Mouse (Mus musculus) macrophage (primary cell): ENCODE results near the gene Sema3b. TPM values are rescaled to one million over a fixed set of nuclear protein-coding genes. Genes with fewer than 3 reads are reported as not detected.

Source experiments
- H3K27ac ChIP-seq: fragments of 350-480 bp; formaldehyde crosslinking; 2 replicates; pipeline ENCODE4 v1.9.0; 2021
- H3K36me3 ChIP-seq: fragments of 350-480 bp; formaldehyde crosslinking; 2 replicates; pipeline ENCODE4 v1.9.0; 2021; ENCODE audit errors: inconsistent target
- H3K4me3 ChIP-seq: fragments of 350-480 bp; formaldehyde crosslinking; 2 replicates; pipeline ENCODE4 v1.9.0; 2021; ENCODE audit errors: inconsistent target
- H3K79me2 ChIP-seq: fragments of 350-480 bp; formaldehyde crosslinking; 2 replicates; pipeline ENCODE4 v1.9.0; 2021; ENCODE audit errors: inconsistent target
- WGBS: methylation state at CpG from one replicate; pipeline ENCODE4 v1.1.7; 2026; ENCODE audit warnings: inconsistent platforms; ENCODE audit not compliant: missing documents; 5-methylcytosine and 5-hydroxymethylcytosine counted together
- polyA plus RNA-seq: library from polyadenylated mRNA; stranded (reverse); fragments of 250-400 nt; gene quantifications from 3 replicates; pipeline ENCODE4 v1.2.4, GENCODE M21; 2018; ENCODE audit warnings: inconsistent platforms

Gene Sema3b
- polyA plus RNA-seq, 1 experiment from 2014 or later, result not detected

DNA sequence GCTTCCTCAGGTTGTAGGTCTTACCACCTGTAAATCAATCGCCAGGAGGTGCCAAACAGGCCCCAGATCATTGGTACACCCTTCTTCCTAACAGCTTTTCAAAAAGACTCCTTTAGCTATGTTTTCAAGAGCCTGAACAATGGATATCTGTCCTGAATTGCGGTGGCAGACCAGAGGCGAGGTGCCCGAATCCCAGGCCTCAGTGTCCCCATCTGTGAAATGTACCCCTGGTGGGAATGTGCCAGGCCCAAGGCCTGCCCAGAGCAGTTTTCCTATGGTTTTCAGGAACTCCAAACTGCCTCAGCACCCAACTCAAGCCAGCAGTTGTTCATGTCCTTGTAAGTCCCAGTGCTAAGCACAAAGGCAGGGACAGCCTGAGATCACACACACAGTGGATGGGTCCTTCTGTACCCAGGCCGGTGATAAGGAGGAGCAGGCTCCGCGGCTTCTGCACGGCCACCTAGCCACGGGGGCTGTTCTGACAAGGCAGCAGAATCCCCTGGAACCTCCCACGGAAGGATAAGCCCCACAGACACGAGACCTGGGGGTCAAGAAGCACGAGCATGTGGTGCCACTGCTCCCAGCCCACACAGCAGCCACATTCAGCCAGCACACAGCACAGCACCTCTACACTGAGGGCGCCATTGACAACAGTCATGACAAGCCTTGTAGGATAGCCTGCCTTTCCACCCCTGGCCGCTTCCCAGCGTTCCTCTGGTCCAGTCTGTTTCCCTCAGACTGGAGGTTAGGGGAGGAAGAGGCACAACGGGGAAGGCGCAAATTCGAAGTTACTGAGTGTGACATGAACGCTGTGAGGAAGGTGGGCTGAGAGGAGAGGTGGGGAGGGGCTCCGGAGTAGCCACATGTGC, 18.6 kb upstream of the Sema3b start:
- peaks cover 8% of the 10 kb centered on the region; the same call in 1 of the 2 replicates for H3K36me3 ChIP-seq
- H3K79me2 ChIP-seq, result peaks cover 100% of the 10 kb centered on the region
- peak overlapping the region; percentile 78 for H3K27ac ChIP-seq
- no peak overlapping the region for H3K4me3 ChIP-seq
- WGBS, result 65% methylated on average over 19 of the region's 20 CpGs

GRCm38 (mm10) chr9:107626844-107627277, 17.8 kb upstream of the Sema3b start:
- Histone ChIP-seq H3K27ac (peak overlapping the region; percentile 78), H3K36me3 (peaks cover 8% of the 10 kb centered on the region; the same call in 1 of the 2 replicates), H3K79me2 (peaks cover 100% of the 10 kb centered on the region), H3K4me3 (no peak overlapping the region)
- 5% methylated on average over 2 of the region's 2 CpGs for WGBS

- Histone ChIP-seq H3K79me2 (peaks cover 100% of the 10 kb centered on the region), H3K4me3 (no peak overlapping the region), H3K27ac (peak overlapping the region; percentile 78), H3K36me3 (peaks cover 9% of the 10 kb centered on the region; the same call in 1 of the 2 replicates)
- WGBS, result 36% methylated on average over 9 of the region's 15 CpGs
Measured at GRCm38 (mm10) chr9:107626158-107626843, 17.3 kb upstream of the Sema3b start.

- WGBS, result 89% methylated on average over 12 of the region's 12 CpGs
- Histone ChIP-seq H3K79me2 (peaks cover 100% of the 10 kb centered on the region), H3K27ac (peak overlapping the region; percentile 76), H3K36me3 (peaks cover 13% of the 10 kb centered on the region; the same call in 1 of the 2 replicates), H3K4me3 (no peak overlapping the region)
Measured at GRCm38 (mm10) chr9:107625351-107626128, 16.5 kb upstream of the Sema3b start.

- Histone ChIP-seq H3K36me3 (peaks cover 19% of the 10 kb centered on the region), H3K4me3 (no peak overlapping the region), H3K79me2 (peaks cover 100% of the 10 kb centered on the region), H3K27ac (peak overlapping the region; percentile 76)
- 65% methylated on average over 3 of the region's 3 CpGs for WGBS
Measured at GRCm38 (mm10) chr9:107624951-107625350, 15.9 kb upstream of the Sema3b start.

GRCm38 (mm10) chr9:107624539-107624938, 15.5 kb upstream of the Sema3b start:
- 19% methylated on average over 5 of the region's 5 CpGs for WGBS
- peaks cover 100% of the 10 kb centered on the region for H3K79me2 ChIP-seq
- no peak overlapping the region for H3K4me3 ChIP-seq
- H3K27ac ChIP-seq, result peak overlapping the region; percentile 76
- H3K36me3 ChIP-seq, result peaks cover 23% of the 10 kb centered on the region

GRCm38 (mm10) chr9:107620954-107621353, 11.9 kb upstream of the Sema3b start:
- Histone ChIP-seq H3K27ac (no peak overlapping the region), H3K79me2 (peaks cover 89% of the 10 kb centered on the region), H3K36me3 (peaks cover 45% of the 10 kb centered on the region), H3K4me3 (no peak overlapping the region)

DNA sequence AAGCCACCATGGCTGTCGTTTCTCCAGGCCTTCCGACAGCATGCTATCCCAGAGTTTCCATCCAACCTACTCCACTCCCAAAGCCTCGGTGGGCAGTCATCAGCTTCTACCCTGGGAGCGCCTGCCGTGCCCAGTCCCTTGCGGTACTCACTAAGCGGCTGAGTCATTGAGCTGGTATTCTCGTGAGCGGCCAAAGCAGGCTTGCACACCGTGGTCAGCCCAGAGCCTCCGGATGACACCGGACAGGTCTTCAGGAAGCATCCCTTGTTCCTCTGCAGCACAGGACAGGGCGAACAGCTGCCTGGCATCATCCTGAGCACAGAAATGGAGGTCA, 10.5 kb upstream of the Sema3b start:
- Histone ChIP-seq H3K4me3 (no peak overlapping the region), H3K36me3 (peaks cover 59% of the 10 kb centered on the region), H3K27ac (no peak overlapping the region), H3K79me2 (peaks cover 75% of the 10 kb centered on the region)
- 95% methylated on average over 13 of the region's 13 CpGs for WGBS

DNA sequence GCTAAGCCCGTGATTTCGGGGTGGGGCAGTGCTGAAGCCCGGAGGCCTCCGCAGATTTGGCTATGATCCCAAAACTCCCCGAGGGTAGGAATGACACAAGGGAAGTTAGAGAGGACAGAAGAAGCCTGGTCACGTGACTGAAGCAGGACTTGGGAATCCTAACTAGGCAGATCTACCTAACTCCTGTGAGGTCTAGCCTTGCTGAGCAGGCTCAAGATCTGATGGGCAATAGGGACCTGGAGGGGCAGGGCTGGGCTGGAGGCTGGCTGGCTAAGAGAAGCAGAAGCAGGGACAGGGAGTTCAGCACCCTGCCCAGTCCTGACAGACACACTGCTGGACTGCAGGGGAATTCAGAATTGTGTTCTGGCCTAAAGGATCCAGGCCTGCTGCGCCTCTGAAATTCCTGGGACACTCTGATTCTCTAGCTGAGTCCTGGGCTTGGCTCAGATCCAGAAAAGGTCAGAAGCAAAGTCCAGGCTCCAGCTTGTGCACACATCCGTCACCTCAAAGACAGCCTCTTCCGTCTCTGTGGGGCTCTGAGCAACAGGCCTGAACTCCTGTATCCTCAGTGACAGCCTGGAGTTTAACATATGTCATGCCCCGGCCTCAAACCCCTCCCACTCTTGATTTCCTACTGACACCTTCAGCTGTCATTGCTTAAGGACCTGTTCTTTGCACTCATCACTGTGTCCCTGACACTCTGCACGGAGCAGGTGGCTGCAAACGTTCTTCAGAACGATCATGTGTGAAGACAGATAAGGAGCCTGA, 9.9 kb upstream of the Sema3b start:
- peaks cover 69% of the 10 kb centered on the region for H3K79me2 ChIP-seq
- 82% methylated on average over 13 of the region's 13 CpGs for WGBS
- no peak overlapping the region for H3K4me3 ChIP-seq
- H3K27ac ChIP-seq, result no peak overlapping the region
- H3K36me3 ChIP-seq, result peaks cover 62% of the 10 kb centered on the region

GRCm38 (mm10) chr9:107618098-107618497, 9.1 kb upstream of the Sema3b start:
- peaks cover 62% of the 10 kb centered on the region for H3K36me3 ChIP-seq
- no peak overlapping the region for H3K27ac ChIP-seq
- WGBS, result 98% methylated on average over 6 of the region's 6 CpGs
- H3K4me3 ChIP-seq, result no peak overlapping the region
- peaks cover 61% of the 10 kb centered on the region for H3K79me2 ChIP-seq

DNA sequence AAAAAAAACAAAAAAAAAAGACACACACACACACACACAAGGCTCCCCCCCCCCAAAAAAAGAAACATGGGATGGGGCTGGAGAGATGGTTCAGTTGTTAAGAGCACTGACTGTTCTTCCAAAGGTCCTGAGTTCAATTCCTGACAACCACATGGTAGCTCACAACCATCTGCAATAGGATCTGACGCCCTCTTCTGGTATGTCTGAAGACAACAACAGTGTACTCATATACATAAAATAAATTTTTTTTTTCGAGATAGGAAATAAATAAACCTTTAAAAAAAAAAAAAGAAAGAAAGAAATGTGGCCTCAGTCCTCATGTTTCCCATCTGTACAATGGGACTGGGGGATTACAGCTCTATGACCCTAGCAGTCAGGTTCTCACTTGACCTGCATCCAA, 8.4 kb upstream of the Sema3b start:
- no peak overlapping the region for H3K27ac ChIP-seq
- WGBS, result 81% methylated on average over 2 of the region's 2 CpGs
- H3K36me3 ChIP-seq, result peaks cover 62% of the 10 kb centered on the region
- H3K4me3 ChIP-seq, result no peak overlapping the region
- H3K79me2 ChIP-seq, result peaks cover 54% of the 10 kb centered on the region

- H3K27ac ChIP-seq, result no peak overlapping the region
- no peak overlapping the region for H3K4me3 ChIP-seq
- H3K36me3 ChIP-seq, result peaks cover 52% of the 10 kb centered on the region
- WGBS, result 92% methylated on average over 4 of the region's 4 CpGs
- peaks cover 30% of the 10 kb centered on the region for H3K79me2 ChIP-seq
Measured at GRCm38 (mm10) chr9:107615035-107615434, 6.0 kb upstream of the Sema3b start.

- Histone ChIP-seq H3K79me2 (peaks cover 10% of the 10 kb centered on the region), H3K27ac (peak overlapping the region; percentile 47), H3K4me3 (no peak overlapping the region), H3K36me3 (peaks cover 32% of the 10 kb centered on the region)
- 8% methylated on average over 12 of the region's 12 CpGs for WGBS
Measured at GRCm38 (mm10) chr9:107612945-107613569, 4.0 kb upstream of the Sema3b start.
